Mouse (Mus musculus): ENCODE results near the gene Ttc8. TPM values are rescaled to one million over a fixed set of nuclear protein-coding genes. Genes with fewer than 3 reads are reported as not detected.
A peak's percentile ranks its signal among the peaks of the same experiment; 100 is the strongest.

Gene Ttc8
- polyA plus RNA-seq, 1 experiment = not detected

DNA sequence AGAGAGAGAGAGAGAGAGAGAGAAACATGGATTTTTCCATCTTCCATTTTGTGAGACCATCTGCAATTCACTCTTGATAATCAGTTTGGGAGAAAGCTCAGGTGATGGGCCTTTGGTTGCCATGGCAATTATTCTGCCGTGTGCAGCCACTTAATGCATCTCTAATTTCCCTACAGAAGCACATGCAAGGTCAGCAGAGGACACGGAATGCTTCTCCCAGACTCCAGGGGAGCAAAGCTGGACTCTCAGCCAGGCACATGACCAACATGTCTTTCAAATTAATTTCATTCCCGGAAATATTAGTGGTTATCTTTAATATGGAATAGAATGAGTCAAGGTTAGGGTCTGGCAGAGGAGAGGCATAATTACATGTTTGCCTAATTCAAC is 71.4 kb downstream of the Ttc8 start:
- TF ChIP-seq CTCF (IDR thresholded peaks at IDR 0.05; ENCODE audit: insufficient read depth, low read depth, low read length) = no peak
- TF ChIP-seq POLR2A (IDR thresholded peaks at IDR 0.05; ENCODE audit: insufficient read depth, low read depth, low read length) = no peak
- Histone ChIP-seq H3K4me3 (ENCODE audit: insufficient read depth, low read depth, low read length) (no peak overlapping the region), H3K4me1 (ENCODE audit: control insufficient read depth, insufficient read depth, low read length) (peaks cover 8% of the 10 kb centered on the region), H3K27ac (ENCODE audit: insufficient read depth, low read depth, low read length) (peak overlapping the region; percentile 63)
- 38% methylated on average over 3 of the region's 3 CpGs for WGBS

DNA sequence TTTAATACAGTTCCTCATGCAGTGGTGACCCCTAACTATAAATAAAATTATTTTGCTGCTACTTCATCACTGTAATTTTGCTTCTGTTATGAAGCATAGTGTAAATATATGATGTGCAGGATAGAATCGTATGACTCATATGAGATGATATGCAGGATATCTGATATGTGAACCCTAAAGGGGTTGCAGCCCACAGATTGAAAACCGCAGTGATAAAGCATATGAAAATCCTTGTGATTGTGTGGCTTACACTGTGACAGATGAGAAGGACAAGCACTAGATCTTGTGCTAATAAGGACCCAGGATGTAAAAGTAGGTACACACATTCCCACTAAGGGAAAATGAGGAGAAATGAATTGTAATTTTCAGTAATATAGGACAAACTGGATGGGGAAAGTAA is 73.4 kb downstream of the Ttc8 start:
- Histone ChIP-seq H3K4me1 (ENCODE audit: control insufficient read depth, insufficient read depth, low read length) (peaks cover 16% of the 10 kb centered on the region), H3K27ac (ENCODE audit: insufficient read depth, low read depth, low read length) (no peak overlapping the region), H3K4me3 (ENCODE audit: insufficient read depth, low read depth, low read length) (no peak overlapping the region)
- TF ChIP-seq CTCF (IDR thresholded peaks at IDR 0.05; ENCODE audit: insufficient read depth, low read depth, low read length) = no peak
- TF ChIP-seq POLR2A (IDR thresholded peaks at IDR 0.05; ENCODE audit: insufficient read depth, low read depth, low read length) = no peak
- 96% methylated on average over 2 of the region's 2 CpGs for WGBS

DNA sequence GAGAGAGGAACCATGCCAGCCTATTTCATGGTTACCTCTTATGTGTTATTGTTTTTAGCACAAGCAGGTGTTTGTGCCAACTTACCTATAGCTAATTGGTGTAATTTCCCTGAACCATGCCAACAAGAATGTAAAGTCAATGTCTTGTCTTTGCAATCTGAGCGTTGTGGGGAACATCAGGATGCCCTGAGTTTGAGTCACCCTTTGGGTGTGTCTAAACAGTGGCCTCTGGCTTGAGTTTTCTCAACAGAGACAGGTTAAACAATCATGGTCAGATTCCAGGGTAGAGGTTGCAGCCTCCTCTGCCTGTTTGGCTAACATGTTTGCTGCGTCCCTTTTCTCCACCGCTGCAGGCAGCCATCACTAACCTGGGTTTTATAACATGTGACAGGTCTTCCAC is 74.0 kb downstream of the Ttc8 start:
- no peak for TF ChIP-seq POLR2A (IDR thresholded peaks at IDR 0.05; ENCODE audit: insufficient read depth, low read depth, low read length)
- TF ChIP-seq CTCF (IDR thresholded peaks at IDR 0.05; ENCODE audit: insufficient read depth, low read depth, low read length) = no peak
- Histone ChIP-seq H3K4me1 (ENCODE audit: control insufficient read depth, insufficient read depth, low read length) (peaks cover 17% of the 10 kb centered on the region), H3K4me3 (ENCODE audit: insufficient read depth, low read depth, low read length) (no peak overlapping the region), H3K27ac (ENCODE audit: insufficient read depth, low read depth, low read length) (no peak overlapping the region; the same call in 1 of the 2 replicates)
- WGBS = 91% methylated on average over 3 of the region's 3 CpGs

DNA sequence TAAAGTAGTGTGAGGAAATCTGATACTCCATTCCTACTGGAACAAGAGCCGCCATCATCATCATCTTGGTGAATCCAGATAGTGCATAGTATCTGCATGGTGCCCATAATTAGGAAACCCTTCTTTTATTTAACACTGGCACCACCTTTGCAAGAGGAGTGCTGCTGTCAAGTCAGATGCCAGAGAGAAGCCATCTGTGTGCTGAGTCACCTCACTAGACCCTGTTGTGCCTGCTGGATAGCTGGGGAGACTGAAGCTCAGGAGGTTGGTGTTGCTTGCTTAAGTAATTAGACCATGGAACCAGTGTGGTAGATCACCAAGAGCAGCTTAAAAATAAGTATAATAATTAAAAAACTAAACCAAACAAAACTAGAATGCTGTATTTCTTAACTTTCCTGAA is 75.5 kb downstream of the Ttc8 start:
- Histone ChIP-seq H3K27ac (ENCODE audit: insufficient read depth, low read depth, low read length) (0 out of 2 replicates have a peak overlapping the region, but pooled peaks have one; percentile 62), H3K4me3 (ENCODE audit: insufficient read depth, low read depth, low read length) (no peak overlapping the region), H3K4me1 (ENCODE audit: control insufficient read depth, insufficient read depth, low read length) (peaks cover 20% of the 10 kb centered on the region)
- WGBS = 80% methylated on average over 1 of the region's 1 CpGs
- TF ChIP-seq CTCF (IDR thresholded peaks at IDR 0.05; ENCODE audit: insufficient read depth, low read depth, low read length) = no peak
- no peak for TF ChIP-seq POLR2A (IDR thresholded peaks at IDR 0.05; ENCODE audit: insufficient read depth, low read depth, low read length)

DNA sequence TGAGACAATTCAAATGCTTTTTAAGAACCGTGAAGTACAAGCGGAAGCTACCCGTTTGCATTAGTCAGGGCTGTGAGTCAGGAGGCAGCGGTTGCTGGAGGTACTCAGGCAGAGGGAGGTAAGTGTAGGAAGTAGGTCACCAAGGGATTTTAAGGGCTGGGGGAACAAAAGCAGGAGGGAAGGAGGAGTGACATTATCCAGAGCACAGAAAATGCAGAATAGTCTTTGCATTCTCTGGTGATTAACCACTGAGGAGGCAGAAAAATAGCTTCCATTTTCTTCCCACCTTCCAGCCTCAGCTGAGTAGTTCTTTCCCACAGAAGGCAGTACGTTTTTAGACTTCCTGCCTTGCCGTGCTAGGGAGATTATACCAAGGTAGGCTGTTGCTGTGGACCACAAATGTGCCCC is 76.2 kb downstream of the Ttc8 start:
- H3K4me1 ChIP-seq (ENCODE audit: control insufficient read depth, insufficient read depth, low read length) = peaks cover 18% of the 10 kb centered on the region
- 14% methylated on average over 6 of the region's 6 CpGs for WGBS
- no peak overlapping the region for H3K4me3 ChIP-seq (ENCODE audit: insufficient read depth, low read depth, low read length)
- no peak for TF ChIP-seq CTCF (IDR thresholded peaks at IDR 0.05; ENCODE audit: insufficient read depth, low read depth, low read length)
- no peak for TF ChIP-seq POLR2A (IDR thresholded peaks at IDR 0.05; ENCODE audit: insufficient read depth, low read depth, low read length)
- H3K27ac ChIP-seq (ENCODE audit: insufficient read depth, low read depth, low read length) = peak overlapping the region; percentile 95

DNA sequence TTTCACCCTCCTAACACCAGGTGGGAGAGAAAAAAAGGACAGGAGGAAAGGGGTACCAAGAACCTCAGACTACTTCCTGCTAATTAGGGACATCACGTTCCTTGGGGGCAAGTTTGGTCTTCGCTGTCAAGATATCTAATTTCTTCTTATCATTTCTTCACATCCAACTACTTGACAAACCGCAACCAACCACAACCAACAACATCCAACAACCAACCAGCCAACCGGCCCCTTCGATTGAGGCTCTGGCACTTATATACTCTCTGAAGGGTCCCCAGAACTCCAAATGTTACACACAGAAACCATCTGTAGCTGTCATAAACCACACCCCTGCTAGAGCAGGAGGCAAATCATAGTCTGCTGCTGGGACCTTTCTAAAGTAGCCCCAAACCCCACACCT is 76.7 kb downstream of the Ttc8 start:
- Histone ChIP-seq H3K4me1 (ENCODE audit: control insufficient read depth, insufficient read depth, low read length) (peaks cover 15% of the 10 kb centered on the region), H3K4me3 (ENCODE audit: insufficient read depth, low read depth, low read length) (no peak overlapping the region), H3K27ac (ENCODE audit: insufficient read depth, low read depth, low read length) (peak overlapping the region; percentile 95)
- 86% methylated on average over 5 of the region's 5 CpGs for WGBS
- no peak for TF ChIP-seq CTCF (IDR thresholded peaks at IDR 0.05; ENCODE audit: insufficient read depth, low read depth, low read length)
- no peak for TF ChIP-seq POLR2A (IDR thresholded peaks at IDR 0.05; ENCODE audit: insufficient read depth, low read depth, low read length)

DNA sequence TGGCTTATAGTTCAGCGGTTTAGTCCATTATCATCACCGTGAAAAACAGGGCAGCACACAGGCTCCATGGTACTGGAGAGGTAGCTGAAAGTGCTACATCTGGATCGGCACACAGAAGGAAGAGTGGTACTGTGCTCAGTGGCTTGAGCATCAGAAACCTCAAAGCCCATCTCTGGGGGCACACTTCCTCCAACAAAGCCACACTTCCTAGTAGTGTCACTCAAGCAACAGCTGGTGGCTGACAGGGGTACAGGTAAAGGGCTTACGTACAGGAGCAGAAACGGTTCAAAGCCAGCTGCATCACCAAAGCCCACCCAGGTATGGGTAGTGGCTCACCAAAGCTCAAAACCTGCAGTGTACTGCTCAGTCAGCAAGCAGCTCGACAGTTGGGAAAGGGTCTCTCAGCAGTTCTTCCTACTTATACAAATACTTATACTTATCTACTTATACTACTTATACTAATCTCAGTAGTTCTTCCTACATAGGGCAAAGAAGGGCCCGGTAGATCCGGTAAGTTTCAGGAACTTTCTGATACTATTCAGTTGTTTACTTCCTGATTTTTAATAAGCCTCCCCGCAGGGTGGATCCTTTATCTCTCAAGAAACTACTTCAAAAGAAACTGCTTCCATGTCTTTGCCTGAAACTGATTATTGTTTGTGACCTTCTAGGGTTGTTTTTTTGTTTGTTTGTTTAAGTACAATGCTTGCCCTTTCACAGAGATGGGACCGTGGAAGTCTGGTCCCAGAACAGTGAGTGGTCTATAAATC is 78.5 kb downstream of the Ttc8 start:
- TF ChIP-seq POLR2A (IDR thresholded peaks at IDR 0.05; ENCODE audit: insufficient read depth, low read depth, low read length) = no peak
- TF ChIP-seq CTCF (IDR thresholded peaks at IDR 0.05; ENCODE audit: insufficient read depth, low read depth, low read length) = no peak
- Histone ChIP-seq H3K4me3 (ENCODE audit: insufficient read depth, low read depth, low read length) (no peak overlapping the region), H3K4me1 (ENCODE audit: control insufficient read depth, insufficient read depth, low read length) (peaks cover 19% of the 10 kb centered on the region), H3K27ac (ENCODE audit: insufficient read depth, low read depth, low read length) (peak overlapping the region; percentile 46; the same call in 1 of the 2 replicates)
- 80% methylated on average over 10 of the region's 10 CpGs for WGBS

DNA sequence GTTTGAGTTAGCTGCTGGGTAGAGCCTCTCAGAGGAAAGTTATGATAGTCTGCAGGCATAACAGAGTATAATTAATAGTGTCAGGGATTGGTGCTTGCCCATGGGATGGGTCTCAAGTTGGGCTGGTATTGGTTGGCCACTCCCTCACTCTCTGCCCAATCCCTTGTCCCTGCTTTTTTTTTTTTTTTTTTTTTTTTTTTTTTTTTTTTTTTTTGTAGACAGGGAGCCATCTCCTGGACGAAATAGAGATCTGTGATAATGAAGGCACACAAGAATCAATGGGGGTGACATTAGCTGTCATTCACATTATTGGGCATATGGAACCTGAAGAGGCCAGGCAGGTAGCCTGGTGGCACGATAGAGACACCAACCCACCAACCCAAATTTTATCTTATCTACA is 79.9 kb downstream of the Ttc8 start:
- Histone ChIP-seq H3K4me1 (ENCODE audit: control insufficient read depth, insufficient read depth, low read length) (peaks cover 19% of the 10 kb centered on the region), H3K27ac (ENCODE audit: insufficient read depth, low read depth, low read length) (no peak overlapping the region), H3K4me3 (ENCODE audit: insufficient read depth, low read depth, low read length) (no peak overlapping the region)
- TF ChIP-seq CTCF (IDR thresholded peaks at IDR 0.05; ENCODE audit: insufficient read depth, low read depth, low read length) = no peak
- no peak for TF ChIP-seq POLR2A (IDR thresholded peaks at IDR 0.05; ENCODE audit: insufficient read depth, low read depth, low read length)
- WGBS = 77% methylated on average over 2 of the region's 2 CpGs

DNA sequence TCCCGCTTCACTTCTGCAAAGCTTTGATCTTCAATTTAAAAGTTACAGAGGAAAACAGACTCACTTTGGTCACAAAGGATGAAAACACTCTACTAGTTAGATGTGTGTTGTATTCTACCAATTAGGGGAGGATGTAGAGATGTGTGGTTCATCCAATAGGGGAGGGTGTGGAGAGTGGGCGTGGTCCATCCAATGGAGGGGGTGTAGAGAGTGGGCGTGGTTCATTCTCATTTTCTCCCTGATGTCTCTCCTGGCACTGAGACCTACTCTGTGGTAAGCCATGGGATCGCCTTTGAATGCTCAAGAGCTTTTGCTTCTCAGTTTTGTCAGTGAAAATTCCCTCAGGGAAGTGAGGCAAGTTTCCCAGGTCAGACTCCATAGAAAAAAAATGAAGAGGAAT is 82.7 kb downstream of the Ttc8 start:
- Histone ChIP-seq H3K4me1 (ENCODE audit: control insufficient read depth, insufficient read depth, low read length) (peaks cover 13% of the 10 kb centered on the region), H3K4me3 (ENCODE audit: insufficient read depth, low read depth, low read length) (no peak overlapping the region), H3K27ac (ENCODE audit: insufficient read depth, low read depth, low read length) (peak overlapping the region; percentile 65; the same call in 1 of the 2 replicates)
- 78% methylated on average over 4 of the region's 4 CpGs for WGBS
- TF ChIP-seq CTCF (IDR thresholded peaks at IDR 0.05; ENCODE audit: insufficient read depth, low read depth, low read length) (no peak), POLR2A (IDR thresholded peaks at IDR 0.05; ENCODE audit: insufficient read depth, low read depth, low read length) (no peak)

All from olfactory bulb, adult 2 months (tissue).